Mouse (Mus musculus) olfactory bulb, adult 2 months (tissue): ENCODE measurements around the gene Rcor1.

Experiments
- CTCF ChIP-seq: fragments of 200-500 bp; IDR thresholded peaks from 2 replicates; pipeline ENCODE4 v1.5.1; 2012; ENCODE audit warnings: low read depth, mild to moderate bottlenecking, low read length, moderate library complexity; ENCODE audit not compliant: insufficient read depth
- POLR2A ChIP-seq: fragments of 200-500 bp; IDR thresholded peaks from 2 replicates; pipeline ENCODE4 v1.6.1; 2012; ENCODE audit warnings: mild to moderate bottlenecking, low read depth, low read length, moderate library complexity; ENCODE audit not compliant: insufficient read depth

DNA sequence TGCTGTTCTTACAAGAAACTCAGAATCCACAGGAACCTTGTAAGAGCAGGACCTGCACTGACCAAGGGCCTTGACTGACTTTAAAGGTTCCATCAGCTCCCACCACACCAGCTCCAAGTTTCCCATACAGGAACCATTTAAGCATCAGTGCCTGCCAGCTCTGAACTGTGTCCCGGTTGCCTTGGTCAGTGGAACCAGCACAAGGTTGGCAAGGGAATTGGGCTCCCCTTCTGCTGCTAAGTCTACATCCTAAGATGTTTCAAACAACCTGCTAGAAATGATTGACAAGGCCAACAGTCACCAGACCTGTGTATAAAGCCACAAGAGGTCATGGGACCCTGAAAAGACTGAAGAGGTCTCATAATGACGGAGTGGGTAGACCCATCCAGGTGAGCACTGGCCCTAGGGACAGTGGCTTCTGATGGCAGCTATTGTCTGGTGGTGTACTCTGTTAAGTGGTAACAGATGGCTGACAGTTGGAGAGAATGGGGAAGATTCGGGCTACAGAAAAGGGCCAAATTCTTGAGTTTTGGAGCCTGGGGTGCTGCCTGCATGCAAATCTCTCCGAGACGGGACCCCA, 80.4 kb downstream of the Rcor1 start:
- TF ChIP-seq CTCF (no peak), POLR2A (no peak)
